Mouse (Mus musculus) urinary bladder, postnatal 14 days (tissue): ENCODE data around the gene Spag4.
"Not testable (repeated sequence)": the region's sequence is repeated elsewhere in the genome, so short reads cannot be mapped to it uniquely, and the experiment has no call there.

Source experiments
- DNase-seq: peaks from one replicate; pipeline ENCODE4 v3.0.0; 2021; ENCODE audit warnings: low spot score

Gene Spag4

GRCm38 (mm10) chr2:156110627-156111357 is 45.8 kb downstream of the Spag4 start:
- DNase-seq = no peak

- DNase-seq = peak; percentile 91
Observed at GRCm38 (mm10) chr2:156111358-156112079, 46.5 kb downstream of the Spag4 start, which contains the start of the genes Cpne1 and Rbm12. Gene Cpne1, minus strand, starts transcription at chr2:156111965. Gene Rbm12, minus strand, starts transcription at chr2:156111978.

GRCm38 (mm10) chr2:156112080-156112423 is 47.1 kb downstream of the Spag4 start:
- not testable (repeated sequence) for DNase-seq

GRCm38 (mm10) chr2:156119566-156119965 is 54.6 kb downstream of the Spag4 start:
- DNase-seq = no peak
